Mouse (Mus musculus): ENCODE results near the gene Hdhd5. TPM values are rescaled to one million over a fixed set of nuclear protein-coding genes. Genes with fewer than 3 reads are reported as not detected.

Gene Hdhd5
- polyA plus RNA-seq, 1 experiment from 2014 or later, result 19.1 TPM

- H3K36me3 ChIP-seq (replicated peaks), result peaks cover 10% of the 10 kb centered on the region; the same call in 1 of the 2 replicates
- H3K4me2 ChIP-seq, result no peak overlapping the region
- 84% methylated on average over 2 of the region's 2 CpGs for WGBS
- H3K4me3 ChIP-seq (replicated peaks), result no peak overlapping the region
- H3K9me3 ChIP-seq, result no peaks in the 10 kb centered on the region
- no peak overlapping the region for H3K27ac ChIP-seq
- ATAC-seq (ENCODE audit: low FRiP score), result no peak
- H3K27me3 ChIP-seq, result no peaks in the 10 kb centered on the region
- H3K9ac ChIP-seq, result no peak overlapping the region
- peaks cover 6% of the 10 kb centered on the region for H3K4me1 ChIP-seq
These were observed 51.8 kb downstream of the Hdhd5 start for GRCm38 (mm10) chr6:120479302-120479701.

GRCm38 (mm10) chr6:120475288-120475687 lies 55.8 kb downstream of the Hdhd5 start:
- Histone ChIP-seq H3K27ac (no peak overlapping the region), H3K9me3 (no peaks in the 10 kb centered on the region), H3K4me2 (no peak overlapping the region), H3K4me3 (replicated peaks) (no peak overlapping the region), H3K36me3 (replicated peaks) (no peaks in the 10 kb centered on the region), H3K4me1 (peaks cover 25% of the 10 kb centered on the region), H3K9ac (no peak overlapping the region), H3K27me3 (0 out of 2 replicates have a peak, but pooled peaks cover 4% of the 10 kb centered on the region)
- no peak for ATAC-seq (ENCODE audit: low FRiP score)
- 85% methylated on average over 8 of the region's 8 CpGs for WGBS

- Histone ChIP-seq H3K27ac (peak overlapping the region; percentile 51), H3K27me3 (0 out of 2 replicates have a peak, but pooled peaks cover 4% of the 10 kb centered on the region), H3K9me3 (no peaks in the 10 kb centered on the region), H3K4me3 (replicated peaks) (no peak overlapping the region), H3K4me2 (no peak overlapping the region), H3K4me1 (peaks cover 25% of the 10 kb centered on the region), H3K36me3 (replicated peaks) (no peaks in the 10 kb centered on the region), H3K9ac (no peak overlapping the region)
- peak; percentile 10; the same call in 1 of the 2 replicates for ATAC-seq (ENCODE audit: low FRiP score)
- 44% methylated on average over 4 of the region's 5 CpGs for WGBS
These were observed 57.7 kb downstream of the Hdhd5 start for GRCm38 (mm10) chr6:120473427-120473826.

GRCm38 (mm10) chr6:120472455-120473140 lies 58.5 kb downstream of the Hdhd5 start:
- H3K36me3 ChIP-seq (replicated peaks), result no peaks in the 10 kb centered on the region
- peak overlapping the region; percentile 21; the same call in 1 of the 2 replicates for H3K9ac ChIP-seq
- H3K4me3 ChIP-seq (replicated peaks), result no peak overlapping the region
- peaks cover 25% of the 10 kb centered on the region for H3K4me1 ChIP-seq
- 18% methylated on average over 8 of the region's 8 CpGs for WGBS
- no peaks in the 10 kb centered on the region for H3K9me3 ChIP-seq
- 0 out of 2 replicates have a peak, but pooled peaks cover 4% of the 10 kb centered on the region for H3K27me3 ChIP-seq
- ATAC-seq (ENCODE audit: low FRiP score), result peak; percentile 59
- peak overlapping the region; percentile 85 for H3K27ac ChIP-seq
- peak overlapping the region; percentile 31 for H3K4me2 ChIP-seq

GRCm38 (mm10) chr6:120471991-120472441 lies 59.1 kb downstream of the Hdhd5 start:
- 0 out of 2 replicates have a peak overlapping the region, but pooled peaks have one; percentile 21 for H3K9ac ChIP-seq
- H3K4me1 ChIP-seq, result peaks cover 25% of the 10 kb centered on the region
- peak overlapping the region; percentile 85 for H3K27ac ChIP-seq
- WGBS, result 0% methylated on average over 5 of the region's 5 CpGs
- no peak overlapping the region for H3K4me3 ChIP-seq (replicated peaks)
- no peaks in the 10 kb centered on the region for H3K9me3 ChIP-seq
- H3K27me3 ChIP-seq, result 0 out of 2 replicates have a peak, but pooled peaks cover 5% of the 10 kb centered on the region
- peak overlapping the region; percentile 31 for H3K4me2 ChIP-seq
- H3K36me3 ChIP-seq (replicated peaks), result no peaks in the 10 kb centered on the region
- ATAC-seq (ENCODE audit: low FRiP score), result peak; percentile 81

- Histone ChIP-seq H3K4me2 (no peak overlapping the region), H3K36me3 (replicated peaks) (no peaks in the 10 kb centered on the region), H3K9ac (no peak overlapping the region), H3K4me1 (peaks cover 25% of the 10 kb centered on the region), H3K27me3 (peaks cover 7% of the 10 kb centered on the region; the same call in 1 of the 2 replicates), H3K9me3 (no peaks in the 10 kb centered on the region), H3K4me3 (replicated peaks) (no peak overlapping the region), H3K27ac (no peak overlapping the region)
- no peak for ATAC-seq (ENCODE audit: low FRiP score)
- WGBS, result 93% methylated on average over 1 of the region's 1 CpGs
These were observed 60.5 kb downstream of the Hdhd5 start for GRCm38 (mm10) chr6:120470666-120471065.

GRCm38 (mm10) chr6:120469770-120470169 lies 61.3 kb downstream of the Hdhd5 start:
- Histone ChIP-seq H3K9me3 (no peaks in the 10 kb centered on the region), H3K4me2 (no peak overlapping the region), H3K9ac (no peak overlapping the region), H3K4me1 (peaks cover 25% of the 10 kb centered on the region), H3K36me3 (replicated peaks) (no peaks in the 10 kb centered on the region), H3K4me3 (replicated peaks) (no peak overlapping the region), H3K27me3 (peaks cover 15% of the 10 kb centered on the region), H3K27ac (no peak overlapping the region)
- ATAC-seq (ENCODE audit: low FRiP score), result no peak

- no peak overlapping the region for H3K4me3 ChIP-seq (replicated peaks)
- no peak overlapping the region for H3K9ac ChIP-seq
- 70% methylated on average over 3 of the region's 3 CpGs for WGBS
- H3K36me3 ChIP-seq (replicated peaks), result no peaks in the 10 kb centered on the region
- ATAC-seq (ENCODE audit: low FRiP score), result no peak
- H3K27ac ChIP-seq, result no peak overlapping the region
- H3K27me3 ChIP-seq, result peaks cover 20% of the 10 kb centered on the region
- peaks cover 25% of the 10 kb centered on the region for H3K4me1 ChIP-seq
- no peaks in the 10 kb centered on the region for H3K9me3 ChIP-seq
- no peak overlapping the region for H3K4me2 ChIP-seq
These were observed 61.9 kb downstream of the Hdhd5 start for GRCm38 (mm10) chr6:120469268-120469667.

GRCm38 (mm10) chr6:120468259-120468658 lies 62.9 kb downstream of the Hdhd5 start:
- Histone ChIP-seq H3K36me3 (replicated peaks) (no peaks in the 10 kb centered on the region), H3K4me1 (peaks cover 27% of the 10 kb centered on the region), H3K9ac (no peak overlapping the region), H3K27me3 (peaks cover 30% of the 10 kb centered on the region), H3K27ac (no peak overlapping the region), H3K4me3 (replicated peaks) (no peak overlapping the region), H3K9me3 (no peaks in the 10 kb centered on the region), H3K4me2 (no peak overlapping the region)
- no peak for ATAC-seq (ENCODE audit: low FRiP score)
- 93% methylated on average over 4 of the region's 4 CpGs for WGBS

- Histone ChIP-seq H3K36me3 (replicated peaks) (no peaks in the 10 kb centered on the region), H3K9ac (no peak overlapping the region), H3K4me3 (replicated peaks) (no peak overlapping the region), H3K4me1 (peaks cover 16% of the 10 kb centered on the region), H3K9me3 (no peaks in the 10 kb centered on the region), H3K27ac (no peak overlapping the region), H3K27me3 (peaks cover 43% of the 10 kb centered on the region), H3K4me2 (no peak overlapping the region)
- 82% methylated on average over 10 of the region's 10 CpGs for WGBS
- no peak for ATAC-seq (ENCODE audit: low FRiP score)
These were observed 64.3 kb downstream of the Hdhd5 start for GRCm38 (mm10) chr6:120466609-120467329.

GRCm38 (mm10) chr6:120465393-120465792 lies 65.7 kb downstream of the Hdhd5 start:
- H3K27ac ChIP-seq, result no peak overlapping the region
- H3K9me3 ChIP-seq, result no peaks in the 10 kb centered on the region
- no peaks in the 10 kb centered on the region for H3K36me3 ChIP-seq (replicated peaks)
- peaks cover 48% of the 10 kb centered on the region for H3K27me3 ChIP-seq
- ATAC-seq (ENCODE audit: low FRiP score), result no peak
- WGBS, result 48% methylated on average over 4 of the region's 4 CpGs
- H3K4me3 ChIP-seq (replicated peaks), result no peak overlapping the region
- H3K4me2 ChIP-seq, result no peak overlapping the region
- no peak overlapping the region for H3K9ac ChIP-seq
- peaks cover 13% of the 10 kb centered on the region for H3K4me1 ChIP-seq

GRCm38 (mm10) chr6:120464406-120464939 lies 66.6 kb downstream of the Hdhd5 start:
- H3K36me3 ChIP-seq (replicated peaks), result no peaks in the 10 kb centered on the region
- WGBS, result 51% methylated on average over 9 of the region's 9 CpGs
- H3K9ac ChIP-seq, result no peak overlapping the region
- no peak overlapping the region for H3K4me3 ChIP-seq (replicated peaks)
- H3K4me2 ChIP-seq, result peak overlapping the region; percentile 68; the same call in 1 of the 2 replicates
- no peak for ATAC-seq (ENCODE audit: low FRiP score)
- no peak overlapping the region for H3K27ac ChIP-seq
- peaks cover 13% of the 10 kb centered on the region for H3K4me1 ChIP-seq
- no peaks in the 10 kb centered on the region for H3K9me3 ChIP-seq
- peaks cover 48% of the 10 kb centered on the region for H3K27me3 ChIP-seq

Data from forebrain, embryonic 12.5 days (tissue).